Mouse (Mus musculus): ENCODE measurements around the gene Tcf7l2. TPM values are rescaled to one million over a fixed set of nuclear protein-coding genes. Genes with fewer than 3 reads are reported as not detected.

The Tcf7l2 gene
- 37.9 and 42.8 TPM in 2 replicates for polyA plus RNA-seq (2015; fragmentation: Nextera tagmentation; extraction: Ambion mirVana)

GRCm38 (mm10) chr19:55741439-55741928 lies at the start of gene Tcf7l2:
Tcf7l2 (plus strand) TSS chr19:55741820.

